Mouse (Mus musculus): ENCODE measurements around the gene Olfr77.

Olfr77 gene

DNA sequence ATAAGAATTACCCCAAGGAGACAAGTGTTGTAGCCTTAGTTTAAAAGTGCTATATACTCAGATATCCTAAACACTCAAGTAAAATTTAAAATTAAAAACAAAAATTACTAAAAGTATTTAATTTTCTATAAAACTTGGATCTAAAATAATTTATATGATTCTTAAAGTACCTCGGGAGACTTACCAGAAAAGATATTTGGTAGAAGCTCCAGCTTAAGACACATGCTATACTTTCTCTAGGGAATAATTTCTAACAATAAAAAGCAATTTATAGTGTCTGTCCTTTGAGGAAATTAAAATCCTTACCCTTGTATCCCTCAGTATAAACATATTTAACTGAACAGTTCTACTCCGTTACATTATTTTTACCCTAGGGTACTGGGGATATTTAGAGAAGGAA, at the start of gene Olfr77:
Gene Olfr77 (plus strand): TSS at position 301 of the 400 bp plus-strand sequence.
- DNase-seq (ENCODE audit: extremely low spot score) = no peak

DNA sequence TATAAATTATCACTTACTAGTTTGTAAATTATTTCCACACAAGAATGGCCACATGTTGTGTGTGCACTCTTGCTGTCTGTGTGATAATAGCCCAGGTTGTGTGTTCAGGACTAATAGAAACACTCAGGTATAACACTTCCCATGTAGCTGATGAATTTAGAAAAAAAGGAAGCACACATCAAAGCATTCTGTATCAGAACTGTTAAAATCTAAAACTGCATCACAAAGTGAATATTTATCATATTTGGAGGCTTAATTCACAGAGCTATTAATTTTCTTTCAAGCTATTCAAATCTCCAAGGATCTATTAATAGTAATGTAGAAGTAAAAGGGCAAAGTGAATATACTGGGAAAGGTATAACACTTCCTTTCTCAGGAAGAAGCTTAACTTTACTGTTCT, 28.8 kb upstream of the Olfr77 start, which contains the start of gene Olfr862:
Gene Olfr862 (minus strand): TSS at position 101 of the 400 bp plus-strand sequence.
- DNase-seq (ENCODE audit: extremely low spot score) = no peak

DNA sequence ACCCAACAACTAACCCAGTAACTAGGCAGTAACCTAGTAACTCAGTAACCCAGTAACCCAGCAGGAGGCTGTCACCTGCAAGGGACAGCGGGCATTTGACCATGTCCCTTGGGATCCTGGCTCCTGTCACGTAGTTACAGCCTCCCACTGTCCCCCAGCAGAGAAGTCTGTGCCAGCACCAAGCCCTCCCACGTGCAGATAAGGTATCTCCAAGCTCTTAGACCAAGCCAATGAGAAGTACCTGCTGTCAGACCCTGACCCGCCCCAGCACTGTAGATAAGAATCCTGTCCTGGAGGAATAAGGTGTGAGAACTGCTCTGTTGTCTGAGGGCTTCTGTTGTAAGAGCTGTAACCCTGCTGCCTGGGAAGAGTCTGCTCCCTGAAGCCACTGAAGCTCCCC, 5.5 kb upstream of the Olfr77 start:
- DNase-seq (ENCODE audit: extremely low spot score) = no peak

Measured in embryo, embryonic 9.5 days (tissue).